Mouse (Mus musculus): ENCODE measurements around the gene Klhl29.

DNA sequence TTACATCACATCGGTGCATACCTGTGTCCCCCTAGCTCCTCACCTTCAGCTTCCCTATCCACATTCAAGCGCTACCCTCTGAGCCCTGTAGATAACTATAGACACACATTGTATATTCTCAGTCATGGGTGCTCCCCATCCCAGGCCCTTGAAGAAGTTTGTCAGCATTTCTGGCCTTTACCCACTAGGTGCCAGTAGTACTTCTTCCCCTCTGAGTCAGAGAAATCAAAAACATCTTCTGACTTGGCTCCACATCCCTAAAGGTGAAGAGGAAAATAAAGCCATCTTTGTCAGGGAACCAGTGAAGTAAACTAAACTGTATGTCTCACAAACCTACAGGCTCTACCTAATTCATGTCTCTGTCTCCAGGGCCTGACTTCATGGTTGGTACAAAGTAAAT lies 67.6 kb downstream of the Klhl29 start:
- TF ChIP-seq CTCF (IDR thresholded peaks at IDR 0.05; ENCODE audit: control insufficient read depth, insufficient read depth, low read length) (no peak), POLR2A (IDR thresholded peaks at IDR 0.05; ENCODE audit: borderline replicate concordance, control insufficient read depth, low read depth, low read length) (no peak)

Measured in bone marrow, adult 2 months (tissue).